Mouse (Mus musculus) intestine, embryonic 16.5 days (tissue): ENCODE results near the gene Spock2. TPM values are rescaled to one million over a fixed set of nuclear protein-coding genes. Genes with fewer than 3 reads are reported as not detected.

Source experiments
- ATAC-seq: fragments of 200-750 bp; cut with Nextera tagmentation; 2 replicates; pipeline ENCODE4 v1.8.0; 2017; ENCODE audit warnings: moderate TSS enrichment, moderate library complexity
- H3K27ac ChIP-seq: fragments of 300-500 bp; sonication (generic); 2 replicates; pipeline ENCODE4 v1.5.1; 2014; ENCODE audit warnings: mild to moderate bottlenecking, low read length
- H3K27me3 ChIP-seq: fragments of 300-500 bp; sonication (generic); replicated peaks from 2 replicates; pipeline ENCODE4 v1.6.1; 2014; ENCODE audit warnings: low read length, control low read depth, mixed read lengths; ENCODE audit not compliant: control insufficient read depth, insufficient read depth
- H3K36me3 ChIP-seq: fragments of 300-500 bp; sonication (generic); 2 replicates; pipeline ENCODE4 v1.6.1; 2014; ENCODE audit warnings: low read length, control low read depth; ENCODE audit not compliant: control insufficient read depth, insufficient read depth
- H3K4me1 ChIP-seq: fragments of 300-500 bp; sonication (generic); 2 replicates; pipeline ENCODE4 v1.6.1; 2014; ENCODE audit warnings: low read length, control low read depth, mixed read lengths; ENCODE audit not compliant: control insufficient read depth, insufficient read depth
- H3K4me2 ChIP-seq: fragments of 300-500 bp; sonication (generic); 2 replicates; pipeline ENCODE4 v1.6.1; 2014; ENCODE audit warnings: low read depth, low read length, control low read depth
- H3K4me3 ChIP-seq: fragments of 300-500 bp; sonication (generic); 2 replicates; pipeline ENCODE4 v1.5.1; 2014; ENCODE audit warnings: mild to moderate bottlenecking, low read length
- H3K9ac ChIP-seq: fragments of 300-500 bp; sonication (generic); 2 replicates; pipeline ENCODE4 v1.6.1; 2014; ENCODE audit warnings: low read depth, low read length
- H3K9me3 ChIP-seq: fragments of 300-500 bp; sonication (generic); 2 replicates; pipeline ENCODE4 v1.6.1; 2016; ENCODE audit warnings: low read length, control low read depth; ENCODE audit not compliant: control insufficient read depth
- WGBS: fragments of 180-500 bp; shearing (Covaris S2); extraction: QIAGEN DNeasy Blood & Tissue Kit; methylation state at CpG from one replicate; pipeline ENCODE4 v1.1.7; 2014; 5-methylcytosine and 5-hydroxymethylcytosine counted together
- polyA plus RNA-seq: library from polyadenylated mRNA; unstranded; fragments of >200 nt; fragmentation: Nextera tagmentation; extraction: Ambion mirVana; gene quantifications from 2 replicates; pipeline ENCODE4 v1.2.1, GENCODE M21; 2015

The Spock2 gene
- polyA plus RNA-seq, 1 experiment from 2014 or later = 3.4 TPM

DNA sequence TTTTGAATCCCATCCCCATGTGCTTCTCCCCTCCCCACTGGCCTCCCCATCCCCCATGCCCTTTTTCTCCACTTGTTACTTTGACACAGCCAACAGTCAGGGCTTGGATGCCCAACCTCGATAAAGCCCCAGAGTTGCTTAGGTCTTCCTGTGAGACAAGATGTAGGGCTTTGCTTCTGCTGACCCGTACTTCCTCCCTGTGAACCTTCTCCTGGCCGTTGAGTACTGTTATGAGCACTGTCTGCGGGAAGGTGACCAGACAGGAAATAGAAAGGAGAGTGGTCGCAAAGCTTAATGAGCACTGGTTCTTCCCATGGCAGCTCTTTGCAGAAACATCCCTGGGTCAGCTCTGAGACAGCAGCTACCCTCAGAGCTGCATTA is 25.4 kb upstream of the Spock2 start:
- ATAC-seq = 0 out of 2 replicates have a peak, but pooled peaks have one; percentile 1
- Histone ChIP-seq H3K9ac (no peak overlapping the region), H3K4me1 (peaks cover 25% of the 10 kb centered on the region), H3K27ac (peak overlapping the region; percentile 71), H3K27me3 (no peaks in the 10 kb centered on the region), H3K4me3 (no peak overlapping the region), H3K9me3 (no peaks in the 10 kb centered on the region), H3K36me3 (no peaks in the 10 kb centered on the region), H3K4me2 (no peak overlapping the region; the same call in 1 of the 2 replicates)
- 34% methylated on average over 5 of the region's 5 CpGs for WGBS

DNA sequence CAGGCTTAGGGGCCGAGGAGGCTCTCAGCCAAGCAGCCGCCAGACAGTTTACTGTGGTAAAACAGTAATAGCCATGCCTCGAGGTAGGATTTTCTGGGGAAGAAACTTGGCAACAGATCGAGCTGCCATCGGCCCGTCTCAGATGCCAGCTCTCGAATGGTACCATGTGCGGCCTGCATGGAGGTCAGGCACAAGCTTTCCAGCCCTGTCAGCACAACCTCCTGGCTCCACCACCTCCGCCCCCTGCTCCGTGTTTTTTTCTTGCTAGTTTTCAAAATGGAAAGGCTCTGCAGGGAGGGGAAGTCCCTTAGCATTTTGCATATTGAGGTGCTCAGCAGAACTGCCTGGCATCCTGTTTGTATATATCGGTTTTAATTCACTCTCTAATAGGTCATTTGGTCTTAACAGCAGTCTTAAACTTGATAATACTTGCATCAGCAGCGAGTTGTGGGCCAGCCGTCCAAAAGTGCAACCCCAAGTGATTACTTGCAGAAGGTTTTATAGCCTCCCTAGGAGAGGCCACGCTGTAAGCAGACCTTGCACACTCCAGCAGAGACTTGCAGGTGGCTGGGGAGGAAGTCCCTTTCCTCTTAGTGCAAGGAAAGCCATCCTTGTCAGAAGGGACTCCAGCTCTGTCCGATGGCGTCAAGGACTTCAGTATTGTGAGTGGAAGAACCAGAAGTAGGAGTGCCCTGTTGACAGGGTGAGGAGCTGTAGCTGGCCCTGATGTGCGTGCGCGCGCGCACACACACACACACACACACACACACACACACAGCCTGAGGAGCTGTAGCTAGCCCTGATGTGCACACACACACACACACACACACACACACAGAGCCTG is 24.8 kb upstream of the Spock2 start:
- no peak overlapping the region for H3K4me3 ChIP-seq
- H3K27me3 ChIP-seq = no peaks in the 10 kb centered on the region
- H3K4me2 ChIP-seq = peak overlapping the region; percentile 2; the same call in 1 of the 2 replicates
- H3K36me3 ChIP-seq = no peaks in the 10 kb centered on the region
- 49% methylated on average over 21 of the region's 21 CpGs for WGBS
- peak; percentile 91 for ATAC-seq
- H3K27ac ChIP-seq = peak overlapping the region; percentile 71
- H3K9ac ChIP-seq = no peak overlapping the region
- no peaks in the 10 kb centered on the region for H3K9me3 ChIP-seq
- H3K4me1 ChIP-seq = peaks cover 25% of the 10 kb centered on the region

DNA sequence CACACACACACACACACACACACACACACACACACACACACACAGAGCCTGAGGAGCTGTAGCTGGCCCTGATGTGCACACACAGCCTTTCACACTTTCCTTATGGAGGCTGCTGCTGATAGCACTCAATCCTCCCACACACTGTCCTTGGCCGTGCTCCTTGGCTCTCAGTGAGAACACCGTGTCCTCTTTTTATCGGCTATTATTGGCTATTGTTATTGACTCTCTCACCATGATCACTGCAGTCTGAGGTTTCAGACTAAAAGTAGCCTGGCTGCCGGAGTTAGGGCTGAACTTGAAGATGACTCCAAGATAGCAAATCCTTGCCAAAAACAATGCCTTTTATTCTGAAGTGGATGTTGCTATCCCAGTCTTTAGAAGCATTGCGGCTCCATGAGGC is 24.1 kb upstream of the Spock2 start:
- no peak overlapping the region for H3K4me3 ChIP-seq
- no peak overlapping the region for H3K4me2 ChIP-seq
- H3K9ac ChIP-seq = no peak overlapping the region
- peak; percentile 71 for ATAC-seq
- H3K27me3 ChIP-seq = no peaks in the 10 kb centered on the region
- H3K27ac ChIP-seq = peak overlapping the region; percentile 71
- 35% methylated on average over 5 of the region's 5 CpGs for WGBS
- H3K4me1 ChIP-seq = peaks cover 25% of the 10 kb centered on the region
- no peaks in the 10 kb centered on the region for H3K36me3 ChIP-seq
- H3K9me3 ChIP-seq = no peaks in the 10 kb centered on the region

DNA sequence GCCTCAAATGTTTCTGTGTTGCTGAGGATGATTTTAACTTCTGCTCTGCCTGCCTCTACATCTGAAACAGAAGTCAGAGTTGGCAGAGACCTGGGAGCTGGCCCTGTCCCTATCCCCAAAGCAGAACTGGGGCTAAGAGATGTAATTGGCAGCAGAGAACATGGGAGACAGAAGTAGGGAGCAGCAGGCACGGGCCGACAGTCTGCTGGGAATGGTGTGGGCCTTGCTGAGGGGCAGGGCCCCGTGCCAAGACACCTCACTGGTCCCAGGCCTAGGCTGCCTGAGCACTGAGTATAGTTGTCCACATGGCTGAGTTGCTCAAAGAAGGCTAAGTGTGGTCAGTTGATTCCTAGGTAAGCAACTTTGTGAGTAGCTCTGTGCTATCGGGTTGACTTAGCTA is 22.0 kb upstream of the Spock2 start:
- Histone ChIP-seq H3K27ac (no peak overlapping the region), H3K9ac (no peak overlapping the region), H3K4me3 (no peak overlapping the region), H3K36me3 (no peaks in the 10 kb centered on the region), H3K27me3 (no peaks in the 10 kb centered on the region), H3K4me2 (no peak overlapping the region), H3K9me3 (no peaks in the 10 kb centered on the region), H3K4me1 (peaks cover 20% of the 10 kb centered on the region)
- 86% methylated on average over 4 of the region's 4 CpGs for WGBS
- ATAC-seq = no peak

DNA sequence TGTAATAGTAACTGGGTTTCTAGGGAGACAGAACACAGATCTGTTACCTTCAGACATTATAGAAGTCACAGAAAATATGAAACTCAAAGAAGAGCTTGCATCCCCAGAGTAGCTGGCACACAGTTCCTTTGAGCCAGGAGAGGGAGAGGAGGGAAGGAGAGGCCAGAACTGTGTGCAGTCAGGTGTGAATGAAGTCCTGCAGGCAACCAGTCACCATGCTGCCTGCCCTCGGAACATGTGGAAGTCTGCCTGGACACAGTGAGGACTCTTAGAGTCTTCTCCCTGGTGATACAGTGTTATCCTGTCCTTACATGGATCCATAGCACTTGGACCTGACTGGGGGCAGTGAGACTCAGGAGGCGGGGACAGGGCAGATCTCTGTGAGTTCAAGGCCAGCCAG is 13.7 kb upstream of the Spock2 start:
- Histone ChIP-seq H3K9me3 (no peaks in the 10 kb centered on the region), H3K4me2 (no peak overlapping the region), H3K4me3 (no peak overlapping the region), H3K4me1 (no peaks in the 10 kb centered on the region), H3K27me3 (no peaks in the 10 kb centered on the region), H3K36me3 (no peaks in the 10 kb centered on the region), H3K9ac (no peak overlapping the region), H3K27ac (no peak overlapping the region)
- no peak for ATAC-seq
- 85% methylated on average over 2 of the region's 2 CpGs for WGBS

GRCm38 (mm10) chr10:60093751-60094150 is 12.3 kb upstream of the Spock2 start:
- H3K4me2 ChIP-seq = no peak overlapping the region
- no peak overlapping the region for H3K9ac ChIP-seq
- no peak overlapping the region for H3K4me3 ChIP-seq
- no peaks in the 10 kb centered on the region for H3K9me3 ChIP-seq
- H3K36me3 ChIP-seq = no peaks in the 10 kb centered on the region
- 74% methylated on average over 2 of the region's 2 CpGs for WGBS
- no peaks in the 10 kb centered on the region for H3K27me3 ChIP-seq
- H3K27ac ChIP-seq = no peak overlapping the region
- no peak for ATAC-seq
- no peaks in the 10 kb centered on the region for H3K4me1 ChIP-seq

DNA sequence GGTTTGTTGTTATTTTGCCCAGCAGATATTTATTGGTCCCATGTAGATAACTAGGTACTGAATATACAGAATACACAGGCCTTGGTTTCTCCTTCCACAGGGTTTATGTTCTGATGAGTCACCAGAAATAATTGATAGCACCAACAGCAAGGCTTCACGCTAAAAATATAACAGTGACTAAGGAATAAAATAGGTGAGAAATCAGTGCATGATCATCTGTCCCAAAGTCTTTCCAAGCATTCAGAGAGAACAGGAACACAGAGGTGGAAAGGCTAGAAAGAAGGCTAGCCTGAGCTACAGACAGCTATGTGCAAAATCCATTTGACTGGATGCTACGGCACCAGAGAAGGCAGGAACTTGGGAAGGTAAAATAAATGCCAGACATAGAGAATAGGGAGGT is 10.5 kb upstream of the Spock2 start:
- no peaks in the 10 kb centered on the region for H3K4me1 ChIP-seq

GRCm38 (mm10) chr10:60096302-60096701 is 9.7 kb upstream of the Spock2 start:
- Histone ChIP-seq H3K4me1 (no peaks in the 10 kb centered on the region), H3K4me2 (no peak overlapping the region), H3K36me3 (no peaks in the 10 kb centered on the region), H3K9me3 (no peaks in the 10 kb centered on the region), H3K27me3 (no peaks in the 10 kb centered on the region), H3K9ac (no peak overlapping the region), H3K27ac (no peak overlapping the region), H3K4me3 (no peak overlapping the region)
- WGBS = 44% methylated on average over 1 of the region's 1 CpGs
- no peak for ATAC-seq

More for the DNA sequence above, 10.5 kb upstream of the Spock2 start:
- Histone ChIP-seq H3K9ac (no peak overlapping the region), H3K4me3 (no peak overlapping the region), H3K4me2 (no peak overlapping the region), H3K9me3 (no peaks in the 10 kb centered on the region), H3K27me3 (no peaks in the 10 kb centered on the region), H3K36me3 (no peaks in the 10 kb centered on the region), H3K27ac (no peak overlapping the region)
- no peak for ATAC-seq
- WGBS = 81% methylated on average over 2 of the region's 2 CpGs

GRCm38 (mm10) chr10:60097146-60097545 is 8.9 kb upstream of the Spock2 start:
- H3K9me3 ChIP-seq = no peaks in the 10 kb centered on the region
- H3K27ac ChIP-seq = no peak overlapping the region
- H3K4me3 ChIP-seq = no peak overlapping the region
- no peaks in the 10 kb centered on the region for H3K27me3 ChIP-seq
- no peak overlapping the region for H3K4me2 ChIP-seq
- no peaks in the 10 kb centered on the region for H3K4me1 ChIP-seq
- ATAC-seq = no peak
- H3K9ac ChIP-seq = no peak overlapping the region
- WGBS = 86% methylated on average over 9 of the region's 9 CpGs
- H3K36me3 ChIP-seq = no peaks in the 10 kb centered on the region

DNA sequence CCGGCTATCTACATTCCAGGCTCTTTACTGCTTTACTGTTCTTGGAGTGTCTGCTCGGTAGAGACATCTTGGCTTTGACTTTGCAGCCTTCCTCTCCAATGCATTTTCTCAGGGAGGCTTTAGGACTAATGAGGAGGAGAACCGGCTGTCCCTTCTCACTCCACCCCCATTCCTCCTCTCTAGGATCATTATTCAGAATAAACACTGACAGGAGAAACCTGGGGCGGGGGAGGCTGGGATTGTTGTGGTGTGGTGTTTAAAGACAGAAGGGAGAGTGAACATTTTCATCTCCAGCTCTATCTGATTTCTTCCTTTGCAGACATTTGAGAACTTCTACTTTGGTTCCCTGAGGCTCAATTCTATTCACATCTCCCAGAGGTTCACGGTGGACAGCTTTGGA is 8.2 kb upstream of the Spock2 start:
- no peak for ATAC-seq
- Histone ChIP-seq H3K4me2 (no peak overlapping the region), H3K4me3 (no peak overlapping the region), H3K27ac (no peak overlapping the region), H3K9me3 (no peaks in the 10 kb centered on the region), H3K36me3 (no peaks in the 10 kb centered on the region), H3K4me1 (no peaks in the 10 kb centered on the region), H3K9ac (no peak overlapping the region), H3K27me3 (no peaks in the 10 kb centered on the region)
- WGBS = 65% methylated on average over 5 of the region's 5 CpGs
